Mouse (Mus musculus) myocyte (in vitro differentiated cells): Measurements from ENCODE around the gene Psg25. TPM values are rescaled to one million over a fixed set of nuclear protein-coding genes. Genes with fewer than 3 reads are reported as not detected.
"Not testable (repeated sequence)": the region's sequence is repeated elsewhere in the genome, so short reads cannot be mapped to it uniquely, and the experiment has no call there.

ENCODE experiments used
- H3K27me3 ChIP-seq: one replicate; pipeline ENCODE4 v1.6.1; 2011; ENCODE audit not compliant: control insufficient read depth, insufficient read depth, insufficient read length
- H3K36me3 ChIP-seq: one replicate; pipeline ENCODE4 v1.6.1; 2011; ENCODE audit not compliant: control insufficient read depth, insufficient read depth
- H3K4me2 ChIP-seq: one replicate; pipeline ENCODE4 v1.6.1; 2011; ENCODE audit warnings: low read depth, control low read depth
- H3K4me3 ChIP-seq: one replicate; pipeline ENCODE4 v1.5.1; 2011; ENCODE audit warnings: mild to moderate bottlenecking, control low read depth, moderate library complexity
- H3K79me2 ChIP-seq: one replicate; pipeline ENCODE4 v1.6.1; 2011; ENCODE audit not compliant: control insufficient read depth, insufficient read depth
- H3ac ChIP-seq: one replicate; pipeline ENCODE4 v1.6.1; 2011; ENCODE audit not compliant: control insufficient read depth, insufficient read length
- CEBPB ChIP-seq: IDR thresholded peaks from 2 replicates; pipeline ENCODE4 v1.6.1; 2011; ENCODE audit warnings: mild to moderate bottlenecking, moderate library complexity; ENCODE audit not compliant: poor library complexity, insufficient read depth, severe bottlenecking
- E2F4 ChIP-seq: IDR thresholded peaks from one replicate; pipeline ENCODE4 v1.6.1; 2011; ENCODE audit warnings: mild to moderate bottlenecking, control low read depth, moderate library complexity; ENCODE audit not compliant: insufficient read depth
- MAX ChIP-seq: IDR thresholded peaks from one replicate; pipeline ENCODE4 v1.6.1; 2011; ENCODE audit warnings: low read depth, mild to moderate bottlenecking, control low read depth
- MYOD1 ChIP-seq, 3 experiments: IDR thresholded peaks; one replicate each; pipeline ENCODE4 v1.6.1; 2011; ENCODE audit warnings: control low read depth in 2 of 3, low read depth in 2 of 3, mild to moderate bottlenecking in 2 of 3, moderate library complexity in 1 of 3; ENCODE audit not compliant: insufficient read length in 2 of 3, control insufficient read depth in 1 of 3
- MYOG ChIP-seq, 3 experiments: IDR thresholded peaks; one replicate each; pipeline ENCODE4 v1.6.1; 2011; ENCODE audit warnings: control low read depth in 2 of 3, low read depth in 2 of 3, mild to moderate bottlenecking in 2 of 3; ENCODE audit not compliant: insufficient read length in 2 of 3, control insufficient read depth in 1 of 3, insufficient read depth in 1 of 3
- POLR2A ChIP-seq: IDR thresholded peaks from one replicate; pipeline ENCODE4 v1.6.1; 2011; ENCODE audit warnings: low read depth, mild to moderate bottlenecking, control low read depth, moderate library complexity; ENCODE audit not compliant: insufficient read length
- POLR2AphosphoS2 ChIP-seq: IDR thresholded peaks from one replicate; pipeline ENCODE4 v1.6.1; 2011; ENCODE audit warnings: low read depth, control low read depth; ENCODE audit not compliant: insufficient read length
- REST ChIP-seq: IDR thresholded peaks from one replicate; pipeline ENCODE4 v1.6.1; 2011; ENCODE audit warnings: mild to moderate bottlenecking, control low read depth, moderate library complexity; ENCODE audit not compliant: insufficient read depth, insufficient read length
- SRF ChIP-seq: IDR thresholded peaks from one replicate; pipeline ENCODE4 v1.6.1; 2011; ENCODE audit warnings: low read depth; ENCODE audit not compliant: control insufficient read depth, insufficient read length
- TCF12 ChIP-seq: IDR thresholded peaks from one replicate; pipeline ENCODE4 v1.6.1; 2011; ENCODE audit warnings: mild to moderate bottlenecking, control low read depth; ENCODE audit not compliant: poor library complexity, insufficient read depth, severe bottlenecking
- TCF3 ChIP-seq: IDR thresholded peaks from one replicate; pipeline ENCODE4 v1.6.1; 2011; ENCODE audit warnings: low read depth, control low read depth; ENCODE audit not compliant: insufficient read length
- USF1 ChIP-seq: IDR thresholded peaks from one replicate; pipeline ENCODE4 v1.6.1; 2011; ENCODE audit warnings: low read depth, mild to moderate bottlenecking, control low read depth, moderate library complexity
- polyA plus RNA-seq: library from polyadenylated mRNA; unstranded; fragments of >200 nt; fragmentation: generic; extraction: Trizol; gene quantifications from one replicate; pipeline ENCODE4 v1.2.1, GENCODE M21; 2012; ENCODE audit warnings: missing spikeins

Psg25 gene
- not detected for polyA plus RNA-seq

DNA sequence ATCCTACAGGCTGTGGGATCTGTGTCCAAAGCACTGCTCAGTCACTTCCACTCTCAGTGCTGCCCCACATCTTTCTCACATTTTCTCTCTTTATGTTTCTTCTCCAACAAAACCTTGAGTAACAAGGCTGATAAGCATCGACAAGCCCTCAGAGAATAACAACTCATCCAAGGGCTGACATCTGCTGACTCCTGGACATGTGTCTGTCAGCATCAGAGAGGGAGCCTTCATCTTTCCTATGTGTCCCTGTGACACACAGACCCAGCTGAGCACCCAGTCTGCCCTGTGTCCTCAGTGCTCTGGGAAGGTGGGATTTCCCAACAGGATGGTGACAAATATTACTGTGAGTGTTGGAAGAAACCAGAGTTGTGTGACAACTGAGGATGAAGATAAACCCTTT is at the start of gene Psg25:
Psg25 (minus strand) TSS at position 101 of the 400 bp plus-strand sequence.
- Histone ChIP-seq H3K4me2 (no peak within 1 kb of the TSS), H3K27me3 (no peaks in the 10 kb centered on the region), H3K79me2 (no peaks in the 10 kb centered on the region), H3K36me3 (no peaks in the 10 kb centered on the region), H3ac (no peak within 1 kb of the TSS), H3K4me3 (no peak within 1 kb of the TSS)
- TF ChIP-seq POLR2A = no peak
- TF ChIP-seq REST = no peak
- no peak for TF ChIP-seq TCF12
- TF ChIP-seq MYOD1 (IDR thresholded peaks at IDR 0.05; ENCODE audit: control insufficient read depth in 1 of 3, insufficient read length in 2 of 3, low read depth in 2 of 3) = no peak
- TF ChIP-seq SRF = no peak
- no peak for TF ChIP-seq TCF3
- no peak for TF ChIP-seq CEBPB
- no peak for TF ChIP-seq E2F4
- no peak for TF ChIP-seq MYOG (IDR thresholded peaks at IDR 0.05; ENCODE audit: control insufficient read depth in 1 of 3, insufficient read depth in 1 of 3, insufficient read length in 2 of 3, low read depth in 2 of 3)
- TF ChIP-seq USF1 = no peak
- TF ChIP-seq POLR2AphosphoS2 = no peak
- no peak for TF ChIP-seq MAX

DNA sequence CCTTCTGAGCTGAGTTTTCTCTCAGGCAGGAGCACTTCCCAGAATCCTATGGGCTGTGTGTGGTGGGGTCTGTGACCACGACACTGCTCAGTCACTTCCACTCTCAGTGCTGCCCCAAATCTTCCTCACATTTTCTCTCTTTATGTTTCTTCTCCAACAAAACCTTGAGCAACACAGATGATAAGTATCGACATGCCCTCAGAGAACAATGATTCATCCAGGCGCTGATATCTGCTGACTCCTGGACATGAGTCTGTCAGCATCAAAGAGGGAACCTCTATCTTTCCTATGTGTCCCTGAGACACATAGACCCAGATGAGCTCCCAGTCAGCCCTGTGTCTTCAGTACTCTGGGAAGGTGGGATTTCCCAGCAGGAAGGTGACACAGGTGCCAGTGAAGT is 35.1 kb upstream of the Psg25 start, which contains the start of gene Psg27:
Psg27 (minus strand) TSS at position 101 of the 400 bp plus-strand sequence.
- Histone ChIP-seq H3K36me3 (no peaks in the 10 kb centered on the region), H3K27me3 (no peaks in the 10 kb centered on the region), H3ac (no peak within 1 kb of the TSS), H3K79me2 (no peaks in the 10 kb centered on the region), H3K4me2 (no peak within 1 kb of the TSS), H3K4me3 (no peak within 1 kb of the TSS)
- TF ChIP-seq TCF3 (no peak), TCF12 (no peak), E2F4 (no peak), POLR2A (no peak), REST (no peak), MAX (no peak), SRF (no peak), CEBPB (no peak), MYOG (IDR thresholded peaks at IDR 0.05; ENCODE audit: control insufficient read depth in 1 of 3, insufficient read depth in 1 of 3, insufficient read length in 2 of 3, low read depth in 2 of 3) (no peak), USF1 (no peak), MYOD1 (IDR thresholded peaks at IDR 0.05; ENCODE audit: control insufficient read depth in 1 of 3, insufficient read length in 2 of 3, low read depth in 2 of 3) (no peak), POLR2AphosphoS2 (no peak)

GRCm38 (mm10) chr7:18559850-18560249 is 27.8 kb upstream of the Psg25 start:
- Histone ChIP-seq H3K4me2 (no peak overlapping the region), H3K36me3 (no peaks in the 10 kb centered on the region), H3K79me2 (no peaks in the 10 kb centered on the region), H3K4me3 (no peak overlapping the region), H3ac (no peak overlapping the region), H3K27me3 (no peaks in the 10 kb centered on the region)
- TF ChIP-seq POLR2AphosphoS2 = no peak
- TF ChIP-seq MAX = no peak
- TF ChIP-seq REST = no peak
- no peak for TF ChIP-seq USF1
- TF ChIP-seq TCF3 = no peak
- no peak for TF ChIP-seq E2F4
- TF ChIP-seq SRF = no peak
- TF ChIP-seq MYOG (IDR thresholded peaks at IDR 0.05; ENCODE audit: control insufficient read depth in 1 of 3, insufficient read depth in 1 of 3, insufficient read length in 2 of 3, low read depth in 2 of 3) = no peak
- no peak for TF ChIP-seq CEBPB

GRCm38 (mm10) chr7:18555751-18556150 is 23.7 kb upstream of the Psg25 start:
- H3K4me3 ChIP-seq, H3K4me2 ChIP-seq, H3K79me2 ChIP-seq, H3K27me3 ChIP-seq, H3K36me3 ChIP-seq, H3ac ChIP-seq: not testable (repeated sequence)

GRCm38 (mm10) chr7:18533420-18533819 is 1.4 kb upstream of the Psg25 start:
- no peak overlapping the region for H3K4me2 ChIP-seq
- H3K27me3 ChIP-seq = no peaks in the 10 kb centered on the region
- TF ChIP-seq POLR2AphosphoS2 = no peak
- no peak for TF ChIP-seq MAX
- TF ChIP-seq USF1 = no peak
- H3ac ChIP-seq = no peak overlapping the region
- H3K4me3 ChIP-seq = no peak overlapping the region
- H3K36me3 ChIP-seq = no peaks in the 10 kb centered on the region
- H3K79me2 ChIP-seq = no peaks in the 10 kb centered on the region

- Histone ChIP-seq H3K36me3 (no peaks in the 10 kb centered on the region), H3K79me2 (no peaks in the 10 kb centered on the region), H3ac (no peak overlapping the region), H3K4me2 (no peak overlapping the region), H3K27me3 (no peaks in the 10 kb centered on the region), H3K4me3 (no peak overlapping the region)
- TF ChIP-seq POLR2AphosphoS2 (no peak), REST (no peak), USF1 (no peak), TCF12 (no peak), CEBPB (no peak), E2F4 (no peak), POLR2A (no peak), SRF (no peak), MAX (no peak), TCF3 (no peak), MYOD1 (IDR thresholded peaks at IDR 0.05; ENCODE audit: control insufficient read depth in 1 of 3, insufficient read length in 2 of 3, low read depth in 2 of 3) (no peak), MYOG (IDR thresholded peaks at IDR 0.05; ENCODE audit: control insufficient read depth in 1 of 3, insufficient read depth in 1 of 3, insufficient read length in 2 of 3, low read depth in 2 of 3) (no peak)
These were observed 7.4 kb downstream of the Psg25 start for GRCm38 (mm10) chr7:18524668-18525067.

DNA sequence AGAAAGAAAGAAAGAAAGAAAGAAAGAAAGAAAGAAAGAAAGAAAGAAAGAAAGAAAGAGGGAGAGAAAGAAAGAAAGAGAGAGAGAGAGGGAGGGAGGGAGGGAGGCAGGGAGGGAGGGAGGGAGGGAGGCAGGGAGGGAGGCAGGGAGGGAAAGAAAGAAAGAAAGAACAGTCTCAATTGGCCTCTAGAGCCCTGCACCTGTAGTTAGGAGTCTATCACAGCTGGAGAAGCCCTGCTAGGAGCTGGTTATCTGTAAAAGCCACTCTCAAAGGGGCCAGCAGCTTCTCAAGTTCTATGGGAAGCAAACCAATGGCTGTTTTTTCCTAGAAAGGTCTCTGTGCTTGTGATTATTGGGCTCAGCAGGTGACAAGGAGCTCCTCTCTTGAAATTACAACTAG is 19.2 kb downstream of the Psg25 start:
- H3K79me2 ChIP-seq, H3K4me2 ChIP-seq, H3K27me3 ChIP-seq, H3K4me3 ChIP-seq, H3ac ChIP-seq, H3K36me3 ChIP-seq: not testable (repeated sequence)

GRCm38 (mm10) chr7:18512417-18512816 is 19.7 kb downstream of the Psg25 start:
- not testable (repeated sequence) for H3K27me3 ChIP-seq, H3K36me3 ChIP-seq, H3K79me2 ChIP-seq, H3K4me3 ChIP-seq, H3ac ChIP-seq, H3K4me2 ChIP-seq
